Mouse (Mus musculus): ENCODE data around the gene Gsg1l. TPM values are rescaled to one million over a fixed set of nuclear protein-coding genes. Genes with fewer than 3 reads are reported as not detected.

Gsg1l gene
- polyA plus RNA-seq, 1 experiment from 2014 or later, result 4.4 TPM

- H3K4me3 ChIP-seq, result no peak overlapping the region
- H3K4me2 ChIP-seq (replicated peaks), result no peak overlapping the region
- 0 out of 2 replicates have a peak, but pooled peaks cover 3% of the 10 kb centered on the region for H3K27me3 ChIP-seq
- no peak for ATAC-seq (ENCODE audit: low FRiP score, low read depth)
- no peaks in the 10 kb centered on the region for H3K9me3 ChIP-seq
- H3K4me1 ChIP-seq, result peaks cover 12% of the 10 kb centered on the region; the same call in 1 of the 2 replicates
- H3K36me3 ChIP-seq, result no peaks in the 10 kb centered on the region
- peak overlapping the region; percentile 20; the same call in 1 of the 2 replicates for H3K27ac ChIP-seq (replicated peaks)
- no peak overlapping the region; the same call in 1 of the 2 replicates for H3K9ac ChIP-seq (replicated peaks)
- WGBS, result 58% methylated on average over 2 of the region's 2 CpGs
Observed at GRCm38 (mm10) chr7:125991846-125992245, 90.4 kb downstream of the Gsg1l start.

GRCm38 (mm10) chr7:125989969-125990368, 92.2 kb downstream of the Gsg1l start:
- Histone ChIP-seq H3K4me3 (no peak overlapping the region), H3K9me3 (no peaks in the 10 kb centered on the region), H3K27ac (replicated peaks) (no peak overlapping the region), H3K27me3 (0 out of 2 replicates have a peak, but pooled peaks cover 3% of the 10 kb centered on the region), H3K36me3 (no peaks in the 10 kb centered on the region), H3K9ac (replicated peaks) (no peak overlapping the region), H3K4me1 (peaks cover 12% of the 10 kb centered on the region; the same call in 1 of the 2 replicates), H3K4me2 (replicated peaks) (no peak overlapping the region)
- ATAC-seq (ENCODE audit: low FRiP score, low read depth), result no peak
- WGBS, result 73% methylated on average over 7 of the region's 7 CpGs

- Histone ChIP-seq H3K9ac (replicated peaks) (no peak overlapping the region), H3K4me1 (peaks cover 12% of the 10 kb centered on the region; the same call in 1 of the 2 replicates), H3K36me3 (no peaks in the 10 kb centered on the region), H3K27ac (replicated peaks) (no peak overlapping the region; the same call in 1 of the 2 replicates), H3K4me3 (no peak overlapping the region), H3K4me2 (replicated peaks) (no peak overlapping the region), H3K9me3 (no peaks in the 10 kb centered on the region), H3K27me3 (0 out of 2 replicates have a peak, but pooled peaks cover 3% of the 10 kb centered on the region)
- 14% methylated on average over 4 of the region's 4 CpGs for WGBS
- no peak for ATAC-seq (ENCODE audit: low FRiP score, low read depth)
Observed at GRCm38 (mm10) chr7:125989489-125989888, 92.7 kb downstream of the Gsg1l start.

GRCm38 (mm10) chr7:125988326-125988725, 93.9 kb downstream of the Gsg1l start:
- H3K27me3 ChIP-seq, result 0 out of 2 replicates have a peak, but pooled peaks cover 3% of the 10 kb centered on the region
- peaks cover 23% of the 10 kb centered on the region for H3K4me1 ChIP-seq
- WGBS, result 80% methylated on average over 3 of the region's 3 CpGs
- no peak overlapping the region for H3K27ac ChIP-seq (replicated peaks)
- no peak overlapping the region for H3K4me3 ChIP-seq
- no peak overlapping the region for H3K9ac ChIP-seq (replicated peaks)
- H3K4me2 ChIP-seq (replicated peaks), result no peak overlapping the region
- no peaks in the 10 kb centered on the region for H3K9me3 ChIP-seq
- ATAC-seq (ENCODE audit: low FRiP score, low read depth), result no peak
- H3K36me3 ChIP-seq, result no peaks in the 10 kb centered on the region

GRCm38 (mm10) chr7:125987117-125987516, 95.1 kb downstream of the Gsg1l start:
- H3K9me3 ChIP-seq, result no peaks in the 10 kb centered on the region
- ATAC-seq (ENCODE audit: low FRiP score, low read depth), result no peak
- H3K4me1 ChIP-seq, result peaks cover 23% of the 10 kb centered on the region
- 0 out of 2 replicates have a peak, but pooled peaks cover 3% of the 10 kb centered on the region for H3K27me3 ChIP-seq
- H3K4me3 ChIP-seq, result no peak overlapping the region
- 78% methylated on average over 3 of the region's 3 CpGs for WGBS
- no peak overlapping the region for H3K4me2 ChIP-seq (replicated peaks)
- H3K36me3 ChIP-seq, result no peaks in the 10 kb centered on the region
- no peak overlapping the region for H3K27ac ChIP-seq (replicated peaks)
- H3K9ac ChIP-seq (replicated peaks), result no peak overlapping the region

GRCm38 (mm10) chr7:125985565-125985964, 96.6 kb downstream of the Gsg1l start:
- peaks cover 16% of the 10 kb centered on the region for H3K4me1 ChIP-seq
- no peak for ATAC-seq (ENCODE audit: low FRiP score, low read depth)
- no peaks in the 10 kb centered on the region for H3K9me3 ChIP-seq
- 0 out of 2 replicates have a peak, but pooled peaks cover 3% of the 10 kb centered on the region for H3K27me3 ChIP-seq
- H3K4me3 ChIP-seq, result no peak overlapping the region
- 79% methylated on average over 10 of the region's 10 CpGs for WGBS
- no peak overlapping the region for H3K4me2 ChIP-seq (replicated peaks)
- no peak overlapping the region for H3K27ac ChIP-seq (replicated peaks)
- no peak overlapping the region for H3K9ac ChIP-seq (replicated peaks)
- no peaks in the 10 kb centered on the region for H3K36me3 ChIP-seq

GRCm38 (mm10) chr7:125983902-125984841, 98.0 kb downstream of the Gsg1l start:
- Histone ChIP-seq H3K27me3 (0 out of 2 replicates have a peak, but pooled peaks cover 3% of the 10 kb centered on the region), H3K27ac (replicated peaks) (no peak overlapping the region), H3K4me3 (no peak overlapping the region), H3K9ac (replicated peaks) (no peak overlapping the region), H3K4me1 (peaks cover 11% of the 10 kb centered on the region), H3K4me2 (replicated peaks) (no peak overlapping the region), H3K9me3 (no peaks in the 10 kb centered on the region), H3K36me3 (no peaks in the 10 kb centered on the region)
- no peak for ATAC-seq (ENCODE audit: low FRiP score, low read depth)
- 35% methylated on average over 12 of the region's 12 CpGs for WGBS

- no peak for ATAC-seq (ENCODE audit: low FRiP score, low read depth)
- Histone ChIP-seq H3K4me1 (peaks cover 11% of the 10 kb centered on the region), H3K27ac (replicated peaks) (no peak overlapping the region), H3K4me2 (replicated peaks) (no peak overlapping the region), H3K9ac (replicated peaks) (no peak overlapping the region), H3K4me3 (no peak overlapping the region), H3K9me3 (no peaks in the 10 kb centered on the region), H3K27me3 (no peaks in the 10 kb centered on the region), H3K36me3 (no peaks in the 10 kb centered on the region)
- 85% methylated on average over 8 of the region's 8 CpGs for WGBS
Observed at GRCm38 (mm10) chr7:125979591-125979990, 102.6 kb downstream of the Gsg1l start.

- Histone ChIP-seq H3K27ac (replicated peaks) (no peak overlapping the region), H3K4me3 (no peak overlapping the region), H3K27me3 (no peaks in the 10 kb centered on the region), H3K36me3 (no peaks in the 10 kb centered on the region), H3K9ac (replicated peaks) (no peak overlapping the region), H3K9me3 (no peaks in the 10 kb centered on the region), H3K4me2 (replicated peaks) (no peak overlapping the region), H3K4me1 (peaks cover 14% of the 10 kb centered on the region)
- ATAC-seq (ENCODE audit: low FRiP score, low read depth), result no peak
- WGBS, result 90% methylated on average over 9 of the region's 9 CpGs
Observed at GRCm38 (mm10) chr7:125976695-125977094, 105.5 kb downstream of the Gsg1l start.

- Histone ChIP-seq H3K27ac (replicated peaks) (no peak overlapping the region), H3K4me1 (peaks cover 14% of the 10 kb centered on the region), H3K36me3 (no peaks in the 10 kb centered on the region), H3K9me3 (no peaks in the 10 kb centered on the region), H3K4me2 (replicated peaks) (no peak overlapping the region), H3K4me3 (no peak overlapping the region), H3K27me3 (no peaks in the 10 kb centered on the region), H3K9ac (replicated peaks) (no peak overlapping the region)
- 69% methylated on average over 6 of the region's 6 CpGs for WGBS
- no peak for ATAC-seq (ENCODE audit: low FRiP score, low read depth)
Observed at GRCm38 (mm10) chr7:125975414-125975813, 106.8 kb downstream of the Gsg1l start.

GRCm38 (mm10) chr7:125973874-125974273, 108.3 kb downstream of the Gsg1l start:
- Histone ChIP-seq H3K4me2 (replicated peaks) (no peak overlapping the region), H3K4me1 (peaks cover 14% of the 10 kb centered on the region), H3K27me3 (no peaks in the 10 kb centered on the region), H3K9me3 (no peaks in the 10 kb centered on the region), H3K36me3 (no peaks in the 10 kb centered on the region), H3K27ac (replicated peaks) (no peak overlapping the region), H3K9ac (replicated peaks) (no peak overlapping the region), H3K4me3 (no peak overlapping the region)
- WGBS, result 72% methylated on average over 4 of the region's 4 CpGs
- ATAC-seq (ENCODE audit: low FRiP score, low read depth), result no peak

- H3K4me2 ChIP-seq (replicated peaks), result no peak overlapping the region
- H3K36me3 ChIP-seq, result no peaks in the 10 kb centered on the region
- ATAC-seq (ENCODE audit: low FRiP score, low read depth), result no peak
- WGBS, result 53% methylated on average over 6 of the region's 6 CpGs
- H3K27ac ChIP-seq (replicated peaks), result no peak overlapping the region
- H3K9ac ChIP-seq (replicated peaks), result no peak overlapping the region
- no peaks in the 10 kb centered on the region for H3K9me3 ChIP-seq
- no peak overlapping the region for H3K4me3 ChIP-seq
- peaks cover 14% of the 10 kb centered on the region for H3K4me1 ChIP-seq
- H3K27me3 ChIP-seq, result no peaks in the 10 kb centered on the region
Observed at GRCm38 (mm10) chr7:125972776-125973175, 109.4 kb downstream of the Gsg1l start.

All from midbrain, embryonic 12.5 days (tissue).